Mouse (Mus musculus): ENCODE results near the gene Xndc1. TPM values are rescaled to one million over a fixed set of nuclear protein-coding genes. Genes with fewer than 3 reads are reported as not detected.
"Not testable (repeated sequence)": the region's sequence is repeated elsewhere in the genome, so short reads cannot be mapped to it uniquely, and the experiment has no call there.

Gene Xndc1
- 26.3 and 27.5 TPM in 2 replicates for polyA plus RNA-seq (2014; fragmentation: Nextera tagmentation; extraction: Ambion mirVana)

GRCm38 (mm10) chr7:102065046-102065891, at the start of gene Xndc1, which contains the start of the genes Rnf121 and Xntrpc:
Xndc1 (plus strand) TSS chr7:102065511.
Rnf121 (minus strand) TSS chr7:102065469.
Xntrpc (plus strand) TSS chr7:102065713.
- Histone ChIP-seq H3K4me2 (replicated peaks; ENCODE audit: low read depth, low read length) (peak within 1 kb of the TSS; percentile 61), H3K4me3 (ENCODE audit: low read depth, low read length) (peak within 1 kb of the TSS; percentile 74), H3K9ac (replicated peaks; ENCODE audit: low read depth, low read length) (peak within 1 kb of the TSS; percentile 65), H3K36me3 (ENCODE audit: control insufficient read depth, insufficient read depth, low read length) (no peaks in the 10 kb centered on the region), H3K27ac (ENCODE audit: low read length) (peak within 1 kb of the TSS; percentile 87), H3K27me3 (ENCODE audit: control insufficient read depth, insufficient read depth, low read length) (no peaks in the 10 kb centered on the region), H3K9me3 (ENCODE audit: control insufficient read depth, low read depth, low read length) (no peaks in the 10 kb centered on the region), H3K4me1 (ENCODE audit: control insufficient read depth, insufficient read depth, low read length) (peaks cover 9% of the 10 kb centered on the region)
- peak; percentile 99 for ATAC-seq (ENCODE audit: insufficient number of reproducible peaks, insufficient read depth, low FRiP score, low read depth)
- WGBS = under 1% methylated on average over 56 of the region's 56 CpGs

GRCm38 (mm10) chr7:102016936-102017335, 48.4 kb upstream of the Xndc1 start:
- no peaks in the 10 kb centered on the region for H3K4me1 ChIP-seq (ENCODE audit: control insufficient read depth, insufficient read depth, low read length)
- no peak overlapping the region for H3K27ac ChIP-seq (ENCODE audit: low read length)
- H3K9me3 ChIP-seq (ENCODE audit: control insufficient read depth, low read depth, low read length) = no peaks in the 10 kb centered on the region
- no peak overlapping the region for H3K4me2 ChIP-seq (replicated peaks; ENCODE audit: low read depth, low read length)
- H3K4me3 ChIP-seq (ENCODE audit: low read depth, low read length) = no peak overlapping the region
- H3K36me3 ChIP-seq (ENCODE audit: control insufficient read depth, insufficient read depth, low read length) = peaks cover 74% of the 10 kb centered on the region
- no peak overlapping the region for H3K9ac ChIP-seq (replicated peaks; ENCODE audit: low read depth, low read length)
- ATAC-seq (ENCODE audit: insufficient number of reproducible peaks, insufficient read depth, low FRiP score, low read depth) = no peak
- 87% methylated on average over 4 of the region's 4 CpGs for WGBS
- no peaks in the 10 kb centered on the region for H3K27me3 ChIP-seq (ENCODE audit: control insufficient read depth, insufficient read depth, low read length)

GRCm38 (mm10) chr7:102017452-102017851, 47.9 kb upstream of the Xndc1 start:
- H3K9ac ChIP-seq (replicated peaks; ENCODE audit: low read depth, low read length) = no peak overlapping the region
- no peaks in the 10 kb centered on the region for H3K9me3 ChIP-seq (ENCODE audit: control insufficient read depth, low read depth, low read length)
- no peaks in the 10 kb centered on the region for H3K4me1 ChIP-seq (ENCODE audit: control insufficient read depth, insufficient read depth, low read length)
- no peak overlapping the region for H3K4me3 ChIP-seq (ENCODE audit: low read depth, low read length)
- H3K27me3 ChIP-seq (ENCODE audit: control insufficient read depth, insufficient read depth, low read length) = no peaks in the 10 kb centered on the region
- no peak for ATAC-seq (ENCODE audit: insufficient number of reproducible peaks, insufficient read depth, low FRiP score, low read depth)
- H3K4me2 ChIP-seq (replicated peaks; ENCODE audit: low read depth, low read length) = no peak overlapping the region
- 83% methylated on average over 5 of the region's 5 CpGs for WGBS
- no peak overlapping the region for H3K27ac ChIP-seq (ENCODE audit: low read length)
- peaks cover 74% of the 10 kb centered on the region for H3K36me3 ChIP-seq (ENCODE audit: control insufficient read depth, insufficient read depth, low read length)

- H3K36me3 ChIP-seq (ENCODE audit: control insufficient read depth, insufficient read depth, low read length) = peaks cover 70% of the 10 kb centered on the region
- H3K27me3 ChIP-seq (ENCODE audit: control insufficient read depth, insufficient read depth, low read length) = no peaks in the 10 kb centered on the region
- no peak overlapping the region for H3K27ac ChIP-seq (ENCODE audit: low read length)
- H3K4me2 ChIP-seq (replicated peaks; ENCODE audit: low read depth, low read length) = no peak overlapping the region
- no peak for ATAC-seq (ENCODE audit: insufficient number of reproducible peaks, insufficient read depth, low FRiP score, low read depth)
- no peaks in the 10 kb centered on the region for H3K9me3 ChIP-seq (ENCODE audit: control insufficient read depth, low read depth, low read length)
- no peak overlapping the region for H3K9ac ChIP-seq (replicated peaks; ENCODE audit: low read depth, low read length)
- no peak overlapping the region for H3K4me3 ChIP-seq (ENCODE audit: low read depth, low read length)
- 80% methylated on average over 7 of the region's 7 CpGs for WGBS
- H3K4me1 ChIP-seq (ENCODE audit: control insufficient read depth, insufficient read depth, low read length) = no peaks in the 10 kb centered on the region
Measured at GRCm38 (mm10) chr7:102018034-102018433, 47.3 kb upstream of the Xndc1 start.

GRCm38 (mm10) chr7:102018590-102018989, 46.7 kb upstream of the Xndc1 start, which contains the start of gene Il18bp:
Il18bp (minus strand) TSS chr7:102018690.
- Histone ChIP-seq H3K27ac (ENCODE audit: low read length) (no peak within 1 kb of the TSS), H3K9me3 (ENCODE audit: control insufficient read depth, low read depth, low read length) (no peaks in the 10 kb centered on the region), H3K4me1 (ENCODE audit: control insufficient read depth, insufficient read depth, low read length) (no peaks in the 10 kb centered on the region), H3K4me3 (ENCODE audit: low read depth, low read length) (no peak within 1 kb of the TSS), H3K36me3 (ENCODE audit: control insufficient read depth, insufficient read depth, low read length) (peaks cover 69% of the 10 kb centered on the region), H3K27me3 (ENCODE audit: control insufficient read depth, insufficient read depth, low read length) (no peaks in the 10 kb centered on the region), H3K4me2 (replicated peaks; ENCODE audit: low read depth, low read length) (no peak within 1 kb of the TSS), H3K9ac (replicated peaks; ENCODE audit: low read depth, low read length) (no peak within 1 kb of the TSS)
- ATAC-seq (ENCODE audit: insufficient number of reproducible peaks, insufficient read depth, low FRiP score, low read depth) = no peak
- WGBS = 92% methylated on average over 3 of the region's 3 CpGs

GRCm38 (mm10) chr7:102019362-102019761, 45.9 kb upstream of the Xndc1 start:
- no peak for ATAC-seq (ENCODE audit: insufficient number of reproducible peaks, insufficient read depth, low FRiP score, low read depth)
- WGBS = 61% methylated on average over 3 of the region's 3 CpGs
- H3K36me3 ChIP-seq (ENCODE audit: control insufficient read depth, insufficient read depth, low read length) = peaks cover 61% of the 10 kb centered on the region

GRCm38 (mm10) chr7:102020934-102021333, 44.4 kb upstream of the Xndc1 start:
- not testable (repeated sequence) for H3K27ac ChIP-seq (ENCODE audit: low read length); H3K9me3 ChIP-seq (ENCODE audit: control insufficient read depth, low read depth, low read length)

More at GRCm38 (mm10) chr7:102019362-102019761, 45.9 kb upstream of the Xndc1 start:
- Histone ChIP-seq H3K9me3 (ENCODE audit: control insufficient read depth, low read depth, low read length) (no peaks in the 10 kb centered on the region), H3K9ac (replicated peaks; ENCODE audit: low read depth, low read length) (no peak overlapping the region), H3K4me1 (ENCODE audit: control insufficient read depth, insufficient read depth, low read length) (no peaks in the 10 kb centered on the region), H3K27ac (ENCODE audit: low read length) (no peak overlapping the region), H3K4me2 (replicated peaks; ENCODE audit: low read depth, low read length) (no peak overlapping the region), H3K27me3 (ENCODE audit: control insufficient read depth, insufficient read depth, low read length) (no peaks in the 10 kb centered on the region), H3K4me3 (ENCODE audit: low read depth, low read length) (no peak overlapping the region)

GRCm38 (mm10) chr7:102023821-102024220, 41.5 kb upstream of the Xndc1 start:
- Histone ChIP-seq H3K27ac (ENCODE audit: low read length) (no peak overlapping the region), H3K4me2 (replicated peaks; ENCODE audit: low read depth, low read length) (no peak overlapping the region), H3K9ac (replicated peaks; ENCODE audit: low read depth, low read length) (no peak overlapping the region), H3K27me3 (ENCODE audit: control insufficient read depth, insufficient read depth, low read length) (no peaks in the 10 kb centered on the region), H3K36me3 (ENCODE audit: control insufficient read depth, insufficient read depth, low read length) (peaks cover 46% of the 10 kb centered on the region), H3K9me3 (ENCODE audit: control insufficient read depth, low read depth, low read length) (no peaks in the 10 kb centered on the region), H3K4me1 (ENCODE audit: control insufficient read depth, insufficient read depth, low read length) (no peaks in the 10 kb centered on the region), H3K4me3 (ENCODE audit: low read depth, low read length) (no peak overlapping the region)
- no peak for ATAC-seq (ENCODE audit: insufficient number of reproducible peaks, insufficient read depth, low FRiP score, low read depth)
- WGBS = 95% methylated on average over 9 of the region's 9 CpGs

More at GRCm38 (mm10) chr7:102020934-102021333, 44.4 kb upstream of the Xndc1 start:
- 93% methylated on average over 2 of the region's 2 CpGs for WGBS
- H3K36me3 ChIP-seq (ENCODE audit: control insufficient read depth, insufficient read depth, low read length) = peaks cover 56% of the 10 kb centered on the region
- not testable (repeated sequence) for H3K4me1 ChIP-seq (ENCODE audit: control insufficient read depth, insufficient read depth, low read length); H3K9ac ChIP-seq (replicated peaks; ENCODE audit: low read depth, low read length); H3K27me3 ChIP-seq (ENCODE audit: control insufficient read depth, insufficient read depth, low read length); H3K4me3 ChIP-seq (ENCODE audit: low read depth, low read length); ATAC-seq (ENCODE audit: insufficient number of reproducible peaks, insufficient read depth, low FRiP score, low read depth); H3K4me2 ChIP-seq (replicated peaks; ENCODE audit: low read depth, low read length)

All from stomach, embryonic 14.5 days (tissue).